Mouse (Mus musculus) c-Kit-negative CD71-positive TER-119-positive erythroid progenitor cells, embryonic 14.5 days (primary cell): ENCODE results near the gene Cep164.
A peak's percentile ranks its signal among the peaks of the same experiment; 100 is the strongest.
"Not testable (repeated sequence)": the region's sequence is repeated elsewhere in the genome, so short reads cannot be mapped to it uniquely, and the experiment has no call there.

Source experiments
- DNase-seq: peaks from one replicate; pipeline ENCODE4 v3.0.0-alpha.2; 2013; ENCODE audit warnings: low read depth, low spot score

Gene Cep164

GRCm38 (mm10) chr9:45828291-45828963 is at the start of gene Cep164:
TSS of gene Cep164 (minus strand) at chr9:45828691.
- peak; percentile 62 for DNase-seq

GRCm38 (mm10) chr9:45877928-45878327 is 49.4 kb upstream of the Cep164 start:
- DNase-seq: no peak

GRCm38 (mm10) chr9:45870265-45870664 is 41.8 kb upstream of the Cep164 start:
- DNase-seq: no peak

GRCm38 (mm10) chr9:45869181-45869580 is 40.7 kb upstream of the Cep164 start:
- no peak for DNase-seq

GRCm38 (mm10) chr9:45861813-45862212 is 33.3 kb upstream of the Cep164 start:
- DNase-seq: no peak

GRCm38 (mm10) chr9:45859364-45859763 is 30.9 kb upstream of the Cep164 start:
- DNase-seq: no peak

- no peak for DNase-seq
These were observed 25.6 kb upstream of the Cep164 start for GRCm38 (mm10) chr9:45854136-45854535.

- DNase-seq: no peak
These were observed 25.2 kb upstream of the Cep164 start for GRCm38 (mm10) chr9:45853695-45854094.

GRCm38 (mm10) chr9:45851776-45852175 is 23.3 kb upstream of the Cep164 start:
- no peak for DNase-seq

- DNase-seq: no peak
These were observed 22.8 kb upstream of the Cep164 start for GRCm38 (mm10) chr9:45851330-45851729.

GRCm38 (mm10) chr9:45850528-45851155 is 22.2 kb upstream of the Cep164 start:
- no peak for DNase-seq

GRCm38 (mm10) chr9:45849528-45850408 is 21.3 kb upstream of the Cep164 start:
- DNase-seq: no peak

- no peak for DNase-seq
These were observed 18.5 kb upstream of the Cep164 start for GRCm38 (mm10) chr9:45846891-45847460.

GRCm38 (mm10) chr9:45846176-45846575 is 17.7 kb upstream of the Cep164 start:
- not testable (repeated sequence) for DNase-seq

- DNase-seq: no peak
These were observed 17.1 kb upstream of the Cep164 start for GRCm38 (mm10) chr9:45845541-45845940.

GRCm38 (mm10) chr9:45843780-45844179 is 15.3 kb upstream of the Cep164 start:
- DNase-seq: no peak

- DNase-seq: no peak
These were observed 14.5 kb upstream of the Cep164 start for GRCm38 (mm10) chr9:45843007-45843406.

- DNase-seq: no peak
These were observed 13.0 kb upstream of the Cep164 start for GRCm38 (mm10) chr9:45841458-45841857.

GRCm38 (mm10) chr9:45840331-45840730 is 11.8 kb upstream of the Cep164 start:
- DNase-seq: no peak

- no peak for DNase-seq
These were observed 11.4 kb upstream of the Cep164 start for GRCm38 (mm10) chr9:45839982-45840300.

GRCm38 (mm10) chr9:45839139-45839981 is 10.9 kb upstream of the Cep164 start:
- DNase-seq: no peak
